Mouse (Mus musculus): ENCODE measurements around the gene Hnrnph3. TPM values are rescaled to one million over a fixed set of nuclear protein-coding genes. Genes with fewer than 3 reads are reported as not detected.

Hnrnph3 gene
- polyA plus RNA-seq, 1 experiment from 2014 or later = 21.7 TPM

DNA sequence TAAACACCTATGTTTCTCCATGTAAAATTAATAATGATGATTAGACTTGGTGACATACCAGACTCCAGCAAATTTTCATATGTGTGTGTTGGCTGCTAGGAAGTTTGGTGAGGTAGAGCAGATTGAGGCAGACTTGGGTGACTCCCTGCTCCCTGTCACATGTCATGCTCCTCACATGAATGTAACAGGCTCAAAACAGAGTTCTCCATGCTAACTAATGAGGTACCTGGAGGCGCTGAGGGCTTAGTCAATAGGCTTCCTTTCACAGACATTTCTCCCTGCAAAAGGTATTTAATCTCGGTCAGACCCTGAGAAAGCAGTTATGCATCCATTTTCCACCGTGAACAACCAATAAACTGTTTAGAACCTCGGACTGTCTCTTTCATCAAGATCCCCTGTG, 4.4 kb upstream of the Hnrnph3 start:
- no peak overlapping the region for H3K4me3 ChIP-seq (replicated peaks)
- no peak overlapping the region for H3K4me2 ChIP-seq
- ATAC-seq (ENCODE audit: insufficient read depth) = no peak
- no peaks in the 10 kb centered on the region for H3K36me3 ChIP-seq (replicated peaks)
- no peak overlapping the region for H3K9ac ChIP-seq
- no peaks in the 10 kb centered on the region for H3K9me3 ChIP-seq (replicated peaks)
- H3K27me3 ChIP-seq = no peaks in the 10 kb centered on the region
- 77% methylated on average over 4 of the region's 4 CpGs for WGBS (ENCODE audit: insufficient replicate concordance)
- peaks cover 19% of the 10 kb centered on the region for H3K4me1 ChIP-seq (replicated peaks)
- no peak overlapping the region for H3K27ac ChIP-seq (replicated peaks)

DNA sequence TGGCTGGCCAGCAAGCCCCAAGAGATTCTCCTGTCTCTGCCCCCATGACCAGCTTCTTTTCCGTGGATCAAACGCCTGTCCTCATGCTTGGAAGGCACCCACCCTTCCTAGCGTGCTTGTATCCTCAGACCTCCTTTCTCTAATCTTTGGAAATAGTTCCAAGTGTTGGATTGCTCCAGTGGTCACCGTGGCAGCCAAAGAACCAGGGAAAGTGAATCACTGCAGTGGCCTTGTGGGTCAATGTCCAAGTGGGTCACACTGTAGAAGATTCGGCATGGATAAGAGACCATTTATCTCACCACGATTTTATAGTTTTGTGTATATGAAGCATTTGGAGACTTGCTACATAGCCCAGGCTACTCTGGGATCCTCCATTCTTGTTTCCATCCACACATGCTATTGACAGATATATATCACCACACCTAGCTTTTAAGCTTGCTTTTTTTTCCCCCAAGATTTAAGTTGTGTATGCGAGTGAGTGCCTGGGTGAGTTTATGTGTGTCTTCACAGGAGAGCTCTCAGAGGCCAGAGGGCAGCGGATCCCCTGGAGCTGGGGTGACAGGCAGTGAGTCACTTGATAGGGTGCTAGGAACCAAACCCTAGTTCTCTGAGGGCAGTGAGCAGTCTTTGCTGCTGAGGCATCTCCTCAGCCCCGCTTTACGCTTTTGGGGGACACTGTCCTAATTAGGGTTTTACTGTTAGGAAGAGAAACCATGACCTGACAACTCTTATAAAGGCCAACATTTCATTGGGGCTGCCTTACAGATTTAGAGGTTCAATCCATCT, 3.6 kb upstream of the Hnrnph3 start:
- H3K36me3 ChIP-seq (replicated peaks) = no peaks in the 10 kb centered on the region
- peaks cover 19% of the 10 kb centered on the region for H3K4me1 ChIP-seq (replicated peaks)
- H3K27me3 ChIP-seq = no peaks in the 10 kb centered on the region
- WGBS (ENCODE audit: insufficient replicate concordance) = 75% methylated on average over 10 of the region's 10 CpGs
- no peak overlapping the region for H3K4me3 ChIP-seq (replicated peaks)
- no peak overlapping the region for H3K9ac ChIP-seq
- ATAC-seq (ENCODE audit: insufficient read depth) = no peak
- no peak overlapping the region for H3K4me2 ChIP-seq
- H3K9me3 ChIP-seq (replicated peaks) = no peaks in the 10 kb centered on the region
- no peak overlapping the region for H3K27ac ChIP-seq (replicated peaks)

DNA sequence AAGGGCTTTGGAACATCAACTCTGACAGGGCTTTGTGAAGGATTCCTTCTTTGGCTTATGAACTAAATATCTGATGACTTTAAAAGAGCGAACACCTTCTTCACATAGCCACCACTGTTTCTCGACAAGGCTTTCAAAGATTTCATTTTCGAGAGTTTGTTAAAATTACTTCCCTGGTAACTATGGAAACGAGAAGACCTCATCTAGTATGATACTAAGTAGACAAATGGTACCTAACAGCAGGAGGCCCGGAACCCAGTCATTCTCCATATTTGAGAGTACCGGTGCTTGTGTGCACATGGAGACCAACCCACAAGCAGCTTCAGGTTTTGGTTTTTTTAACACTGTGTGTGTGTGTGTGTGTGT, 2.8 kb upstream of the Hnrnph3 start:
- Histone ChIP-seq H3K4me1 (replicated peaks) (peaks cover 24% of the 10 kb centered on the region), H3K4me2 (no peak overlapping the region), H3K36me3 (replicated peaks) (no peaks in the 10 kb centered on the region), H3K9me3 (replicated peaks) (no peaks in the 10 kb centered on the region), H3K4me3 (replicated peaks) (no peak overlapping the region), H3K27me3 (no peaks in the 10 kb centered on the region), H3K9ac (no peak overlapping the region), H3K27ac (replicated peaks) (no peak overlapping the region)
- WGBS (ENCODE audit: insufficient replicate concordance) = 74% methylated on average over 6 of the region's 6 CpGs
- no peak for ATAC-seq (ENCODE audit: insufficient read depth)

DNA sequence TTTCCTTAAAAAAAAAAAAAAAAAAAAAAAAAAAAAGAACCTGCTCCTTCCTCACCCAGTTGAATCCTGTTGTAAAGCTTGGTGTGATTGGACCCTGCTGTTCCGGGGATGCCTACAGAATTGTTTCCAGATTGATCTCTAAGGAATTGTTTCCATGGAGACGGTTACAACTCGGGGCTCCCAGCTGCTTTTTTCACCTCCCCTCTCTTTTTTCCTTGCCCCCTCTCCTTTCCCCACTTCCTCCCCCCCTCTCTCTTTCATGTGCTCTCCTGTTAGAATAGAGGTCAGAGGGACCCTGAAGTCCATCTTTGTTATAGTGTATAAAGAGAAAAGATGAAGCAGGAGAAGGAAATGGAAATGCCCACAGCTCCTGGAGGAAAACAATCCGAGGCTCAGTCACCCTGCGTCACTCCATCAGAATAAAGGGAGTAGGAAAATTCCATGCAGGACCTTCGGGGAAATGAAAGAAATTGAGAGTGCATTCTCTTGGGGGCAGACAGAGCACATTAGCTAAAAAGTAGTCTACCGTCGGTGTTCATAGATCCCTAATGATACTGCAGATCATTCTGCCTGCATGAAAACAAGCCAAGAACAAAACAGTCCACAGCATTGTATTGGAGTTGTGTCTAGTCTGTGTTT, 2.3 kb upstream of the Hnrnph3 start:
- no peak overlapping the region for H3K27ac ChIP-seq (replicated peaks)
- H3K4me2 ChIP-seq = no peak overlapping the region
- H3K4me1 ChIP-seq (replicated peaks) = peaks cover 29% of the 10 kb centered on the region
- no peak for ATAC-seq (ENCODE audit: insufficient read depth)
- 69% methylated on average over 8 of the region's 8 CpGs for WGBS (ENCODE audit: insufficient replicate concordance)
- H3K4me3 ChIP-seq (replicated peaks) = no peak overlapping the region
- H3K36me3 ChIP-seq (replicated peaks) = no peaks in the 10 kb centered on the region
- H3K9me3 ChIP-seq (replicated peaks) = no peaks in the 10 kb centered on the region
- H3K9ac ChIP-seq = no peak overlapping the region
- no peaks in the 10 kb centered on the region for H3K27me3 ChIP-seq

DNA sequence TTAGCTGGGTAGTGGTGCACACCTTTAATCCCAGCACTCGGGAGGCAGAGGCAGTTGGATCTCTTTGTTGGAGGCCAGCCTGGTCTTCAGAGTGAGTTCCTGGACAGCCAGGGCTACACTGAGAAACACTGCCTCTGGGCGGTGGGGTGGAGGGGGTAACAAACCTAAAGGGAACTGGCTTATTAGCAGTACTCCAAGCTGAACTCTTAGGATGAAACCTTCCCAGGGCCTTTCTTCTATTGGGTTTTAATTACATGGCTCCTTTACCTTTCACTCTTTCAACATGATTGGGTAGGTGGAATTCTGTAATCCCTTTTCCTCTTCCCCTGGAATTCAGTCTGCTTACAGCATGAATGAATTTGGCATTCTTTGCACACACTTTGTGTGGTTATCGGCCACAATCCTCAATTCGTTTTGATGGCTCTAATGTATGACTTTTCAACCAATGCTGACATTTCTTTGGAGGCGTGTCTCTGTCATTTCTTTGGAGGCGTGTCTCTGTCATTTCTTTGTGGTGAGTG, 1.5 kb upstream of the Hnrnph3 start:
- no peak for ATAC-seq (ENCODE audit: insufficient read depth)
- H3K36me3 ChIP-seq (replicated peaks) = no peaks in the 10 kb centered on the region
- no peak overlapping the region for H3K4me2 ChIP-seq
- WGBS (ENCODE audit: insufficient replicate concordance) = 51% methylated on average over 6 of the region's 6 CpGs
- no peaks in the 10 kb centered on the region for H3K9me3 ChIP-seq (replicated peaks)
- H3K27ac ChIP-seq (replicated peaks) = no peak overlapping the region
- H3K27me3 ChIP-seq = no peaks in the 10 kb centered on the region
- no peak overlapping the region for H3K9ac ChIP-seq
- peaks cover 35% of the 10 kb centered on the region for H3K4me1 ChIP-seq (replicated peaks)
- no peak overlapping the region for H3K4me3 ChIP-seq (replicated peaks)

DNA sequence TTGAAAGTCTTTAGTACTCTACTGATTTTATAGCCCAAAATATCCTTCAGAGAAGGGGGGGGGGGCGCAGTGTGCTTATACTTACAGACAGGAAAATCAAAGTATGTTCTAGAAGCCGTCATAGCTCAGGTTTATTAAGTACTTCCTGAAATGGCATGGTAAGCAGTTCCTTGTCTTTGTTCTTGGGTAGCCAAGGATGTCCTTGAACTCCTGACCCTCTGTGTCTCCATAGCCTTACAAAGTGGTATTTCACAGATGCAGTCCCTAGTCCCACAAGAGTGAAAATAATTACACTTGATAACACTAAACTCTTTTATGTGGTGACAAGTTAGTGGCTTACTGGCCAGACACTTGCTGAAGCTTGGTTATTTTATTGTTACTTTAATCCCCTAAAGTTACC, 999 bp upstream of the Hnrnph3 start:
- Histone ChIP-seq H3K9me3 (replicated peaks) (no peaks in the 10 kb centered on the region), H3K4me1 (replicated peaks) (peaks cover 40% of the 10 kb centered on the region), H3K27me3 (no peaks in the 10 kb centered on the region), H3K27ac (replicated peaks) (no peak overlapping the region), H3K36me3 (replicated peaks) (no peaks in the 10 kb centered on the region), H3K9ac (no peak overlapping the region), H3K4me3 (replicated peaks) (peak overlapping the region; percentile 97), H3K4me2 (peak overlapping the region; percentile 93)
- WGBS (ENCODE audit: insufficient replicate concordance) = 34% methylated on average over 2 of the region's 2 CpGs
- ATAC-seq (ENCODE audit: insufficient read depth) = no peak

DNA sequence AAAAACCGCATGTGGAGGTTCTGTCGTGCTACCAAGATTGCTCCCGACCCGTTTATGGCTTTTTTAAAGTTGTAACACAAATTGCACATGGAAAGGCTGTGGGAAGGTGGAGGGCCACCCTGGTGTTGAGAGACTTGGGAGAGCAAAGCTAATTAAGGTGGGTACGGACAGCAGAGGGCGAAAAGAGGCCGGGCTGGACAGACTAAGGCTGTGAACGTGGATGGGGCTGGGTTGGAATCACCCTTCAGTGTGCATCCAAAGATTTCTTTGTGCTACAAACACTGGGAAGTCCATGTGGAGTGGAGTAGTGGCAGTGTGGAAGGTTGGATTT, 528 bp upstream of the Hnrnph3 start:
- Histone ChIP-seq H3K27ac (replicated peaks) (peak overlapping the region; percentile 97), H3K36me3 (replicated peaks) (no peaks in the 10 kb centered on the region), H3K4me2 (peak overlapping the region; percentile 93), H3K9ac (peak overlapping the region; percentile 97), H3K27me3 (no peaks in the 10 kb centered on the region), H3K4me3 (replicated peaks) (peak overlapping the region; percentile 97), H3K4me1 (replicated peaks) (peaks cover 40% of the 10 kb centered on the region), H3K9me3 (replicated peaks) (no peaks in the 10 kb centered on the region)
- WGBS (ENCODE audit: insufficient replicate concordance) = 0% methylated on average over 8 of the region's 8 CpGs
- ATAC-seq (ENCODE audit: insufficient read depth) = no peak

DNA sequence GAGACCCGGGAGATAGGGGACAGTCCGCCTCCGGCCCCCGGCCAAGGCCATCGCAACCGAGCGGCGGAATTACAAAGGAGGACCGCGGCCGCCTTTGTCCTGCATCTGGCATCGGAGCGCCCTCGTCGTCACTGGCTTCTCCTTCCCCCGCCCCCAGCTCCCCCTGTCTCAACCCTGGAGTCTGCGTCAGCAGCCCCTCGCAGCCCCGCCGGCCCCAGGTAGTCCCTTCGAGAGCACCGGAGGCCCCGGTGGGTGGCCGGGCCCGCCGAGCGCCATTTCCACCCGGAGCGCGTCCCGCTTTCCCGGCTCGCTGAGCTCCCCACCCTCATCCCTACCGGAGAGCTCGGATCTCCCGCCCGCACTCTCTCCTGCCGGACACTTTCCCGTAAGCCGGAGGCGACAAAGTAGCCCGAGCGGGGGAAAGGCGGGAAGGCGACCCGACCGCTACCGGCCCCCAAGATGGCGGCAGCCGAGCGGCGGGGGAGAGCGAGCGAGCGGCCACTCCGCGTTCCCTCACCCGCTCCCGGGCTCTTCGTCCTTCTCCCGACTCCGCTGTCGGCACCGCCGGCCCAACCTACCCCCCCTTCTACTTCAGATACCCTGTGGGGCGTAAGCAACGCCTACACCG, 782 bp downstream of the Hnrnph3 start:
- Histone ChIP-seq H3K9me3 (replicated peaks) (no peaks in the 10 kb centered on the region), H3K27ac (replicated peaks) (peak overlapping the region; percentile 97), H3K9ac (peak overlapping the region; percentile 97), H3K4me2 (peak overlapping the region; percentile 93), H3K36me3 (replicated peaks) (0 out of 2 replicates have a peak, but pooled peaks cover 2% of the 10 kb centered on the region), H3K4me1 (replicated peaks) (peaks cover 40% of the 10 kb centered on the region), H3K27me3 (no peaks in the 10 kb centered on the region), H3K4me3 (replicated peaks) (peak overlapping the region; percentile 97)
- WGBS (ENCODE audit: insufficient replicate concordance) = under 1% methylated on average over 68 of the region's 68 CpGs
- ATAC-seq (ENCODE audit: insufficient read depth) = peak; percentile 27

DNA sequence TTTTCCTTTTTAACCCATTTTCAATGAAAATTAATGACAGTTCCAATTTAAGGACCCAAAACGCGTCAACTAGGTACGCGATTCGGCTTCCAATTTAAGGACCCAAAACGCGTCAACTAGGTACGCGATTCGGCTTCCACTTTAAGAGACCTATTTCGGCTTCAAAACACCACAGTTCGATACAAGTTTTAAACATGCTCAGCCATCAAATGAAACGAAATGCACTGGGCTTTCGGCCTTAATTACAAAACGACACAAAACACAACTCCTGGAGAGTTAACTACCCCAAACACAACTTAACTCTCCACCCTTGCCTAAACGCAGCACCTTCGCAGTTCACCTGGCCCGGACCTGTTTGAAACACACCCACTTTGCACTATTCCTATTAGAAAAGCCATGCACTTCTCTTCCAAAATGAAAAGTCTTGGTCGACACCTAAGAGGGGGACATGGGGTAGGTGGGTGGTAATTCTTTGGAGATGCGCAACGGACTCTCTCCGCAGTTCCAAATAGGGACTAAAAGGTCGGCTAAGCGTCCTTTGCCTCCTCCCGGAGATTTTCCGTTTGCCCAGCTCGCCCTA, 1.4 kb downstream of the Hnrnph3 start:
- H3K9ac ChIP-seq = peak overlapping the region; percentile 97
- WGBS (ENCODE audit: insufficient replicate concordance) = under 1% methylated on average over 27 of the region's 27 CpGs
- H3K27me3 ChIP-seq = no peaks in the 10 kb centered on the region
- no peak for ATAC-seq (ENCODE audit: insufficient read depth)
- H3K36me3 ChIP-seq (replicated peaks) = peaks cover 7% of the 10 kb centered on the region
- peak overlapping the region; percentile 97 for H3K27ac ChIP-seq (replicated peaks)
- peak overlapping the region; percentile 93 for H3K4me2 ChIP-seq
- peak overlapping the region; percentile 97 for H3K4me3 ChIP-seq (replicated peaks)
- peaks cover 40% of the 10 kb centered on the region for H3K4me1 ChIP-seq (replicated peaks)
- H3K9me3 ChIP-seq (replicated peaks) = no peaks in the 10 kb centered on the region

DNA sequence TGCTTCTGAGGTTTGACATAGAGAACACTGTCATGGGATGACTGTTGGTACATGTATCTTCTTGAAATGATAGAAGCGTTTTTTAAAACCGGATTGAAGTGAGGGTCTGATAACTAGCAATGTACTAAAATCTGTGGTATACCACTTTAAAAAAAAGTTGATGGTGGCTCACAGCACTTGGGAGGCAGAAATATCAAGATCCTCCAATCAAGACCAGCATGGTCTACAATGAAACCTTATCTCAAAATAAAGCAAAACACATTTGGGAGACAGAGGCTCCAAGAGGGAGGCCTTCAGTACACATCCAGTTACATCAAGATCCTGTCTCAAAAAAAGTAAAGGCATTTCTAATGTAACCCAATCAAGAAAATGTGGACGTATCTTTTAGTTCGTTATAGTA, 2.3 kb downstream of the Hnrnph3 start:
- Histone ChIP-seq H3K27ac (replicated peaks) (no peak overlapping the region), H3K4me3 (replicated peaks) (peak overlapping the region; percentile 97), H3K9ac (peak overlapping the region; percentile 97; the same call in 1 of the 2 replicates), H3K4me2 (peak overlapping the region; percentile 93), H3K4me1 (replicated peaks) (peaks cover 40% of the 10 kb centered on the region), H3K36me3 (replicated peaks) (peaks cover 15% of the 10 kb centered on the region), H3K9me3 (replicated peaks) (no peaks in the 10 kb centered on the region), H3K27me3 (no peaks in the 10 kb centered on the region)
- ATAC-seq (ENCODE audit: insufficient read depth) = no peak
- WGBS (ENCODE audit: insufficient replicate concordance) = 17% methylated on average over 4 of the region's 4 CpGs

DNA sequence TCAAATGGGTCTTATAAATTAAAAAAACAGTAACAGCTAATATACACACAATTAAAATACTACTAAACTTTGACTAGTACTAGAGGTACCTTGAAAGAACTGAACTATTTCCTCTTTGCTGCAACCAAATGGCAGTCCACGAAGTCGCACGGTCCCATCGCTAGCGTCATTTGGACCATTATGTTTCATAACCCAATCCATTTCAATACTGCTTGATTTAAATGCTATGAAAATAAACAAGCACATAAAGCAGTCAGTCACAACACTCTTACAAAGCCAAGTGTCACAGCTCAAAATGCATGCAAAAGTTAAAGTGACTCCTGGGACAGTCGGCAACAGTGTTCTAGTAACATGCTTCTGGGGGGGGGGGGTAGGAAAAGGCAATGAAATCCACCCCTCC, 4.7 kb downstream of the Hnrnph3 start:
- WGBS (ENCODE audit: insufficient replicate concordance) = 88% methylated on average over 6 of the region's 6 CpGs
- ATAC-seq (ENCODE audit: insufficient read depth) = no peak
- H3K4me1 ChIP-seq (replicated peaks) = peaks cover 26% of the 10 kb centered on the region

More for the DNA sequence above, 4.7 kb downstream of the Hnrnph3 start:
- Histone ChIP-seq H3K36me3 (replicated peaks) (peaks cover 34% of the 10 kb centered on the region), H3K9me3 (replicated peaks) (no peaks in the 10 kb centered on the region), H3K4me2 (no peak overlapping the region), H3K4me3 (replicated peaks) (no peak overlapping the region), H3K27ac (replicated peaks) (no peak overlapping the region), H3K9ac (no peak overlapping the region), H3K27me3 (no peaks in the 10 kb centered on the region)
